ENCODE assay signal across 13 mouse cellular contexts in the genomic region with DNA sequence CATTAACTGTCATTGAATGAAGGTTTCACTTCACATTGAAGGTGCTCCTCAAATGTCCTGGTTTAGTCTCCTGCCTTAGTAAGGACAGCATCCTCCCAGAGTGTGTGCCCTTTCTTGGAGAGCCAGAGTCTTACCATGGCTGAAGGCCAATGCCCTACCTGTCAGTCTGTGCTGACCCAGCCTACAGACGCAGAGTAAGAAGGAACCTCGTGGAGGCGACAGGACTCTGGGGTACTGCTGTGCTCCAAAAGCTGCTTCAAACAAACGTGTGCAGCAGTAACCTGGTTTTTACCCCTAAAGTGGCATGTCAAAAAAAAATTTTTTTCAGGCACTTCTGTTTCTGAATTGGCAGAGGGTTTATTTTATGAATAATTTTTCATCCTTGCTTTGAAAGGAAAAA.
"Had no signal": no experiment of that assay in that cellular context is flagged by ENCODE, and none has a peak within 500 bp of the region (broad histone marks: within the 10 kb centered on the region; RNA-seq: fewer than 3 reads in every experiment).

No protein-coding gene starts in this region.

- H3K9me3 ChIP-seq: midbrain, embryonic 13.5 days; midbrain, embryonic 15.5 days; neural tube, embryonic 12.5 days; stomach, embryonic 15.5 days had no signal

- H3K9ac ChIP-seq: lung, embryonic 14.5 days; midbrain, embryonic 13.5 days; midbrain, embryonic 15.5 days; neural tube, embryonic 12.5 days; stomach, embryonic 15.5 days had no signal

- ATAC-seq: midbrain, embryonic 13.5 days; midbrain, embryonic 15.5 days had no signal

- DNase-seq: lung, adult 18-20 months; lung, embryonic 14.5 days; lung, postnatal 10 days; lung, postnatal 4 days; right cerebral cortex, postnatal 14 days; thymus, adult 2 months; thymus, postnatal 25 days; thymus, postnatal 4 days had no signal

- H3K27me3 ChIP-seq: midbrain, embryonic 13.5 days; midbrain, embryonic 15.5 days; neural tube, embryonic 12.5 days; stomach, embryonic 15.5 days had no signal

- H3K4me1 ChIP-seq: midbrain, embryonic 13.5 days; midbrain, embryonic 15.5 days; neural tube, embryonic 12.5 days had no signal

- H3K27ac ChIP-seq: midbrain, embryonic 13.5 days; midbrain, embryonic 15.5 days; neural tube, embryonic 12.5 days; stomach, embryonic 15.5 days; stomach, postnatal 0 days had no signal

- H3K4me3 ChIP-seq: midbrain, embryonic 13.5 days; midbrain, embryonic 15.5 days; neural tube, embryonic 12.5 days; stomach, embryonic 15.5 days had no signal

- H3K36me3 ChIP-seq: midbrain, embryonic 13.5 days; midbrain, embryonic 15.5 days; neural tube, embryonic 12.5 days; stomach, embryonic 15.5 days had no signal
